Mouse (Mus musculus) bone marrow, adult 2 months (tissue): ENCODE data around the gene Macrod2.

Experiments
- CTCF ChIP-seq: fragments of 200-500 bp; IDR thresholded peaks from 2 replicates; pipeline ENCODE4 v1.5.1; 2011; ENCODE audit warnings: low read length, control low read depth; ENCODE audit not compliant: control insufficient read depth, insufficient read depth
- POLR2A ChIP-seq: fragments of 200-500 bp; IDR thresholded peaks from 2 replicates; pipeline ENCODE4 v1.6.1; 2011; ENCODE audit warnings: low read depth, mild to moderate bottlenecking, control low read depth, low read length, borderline replicate concordance; ENCODE audit not compliant: control insufficient read depth

DNA sequence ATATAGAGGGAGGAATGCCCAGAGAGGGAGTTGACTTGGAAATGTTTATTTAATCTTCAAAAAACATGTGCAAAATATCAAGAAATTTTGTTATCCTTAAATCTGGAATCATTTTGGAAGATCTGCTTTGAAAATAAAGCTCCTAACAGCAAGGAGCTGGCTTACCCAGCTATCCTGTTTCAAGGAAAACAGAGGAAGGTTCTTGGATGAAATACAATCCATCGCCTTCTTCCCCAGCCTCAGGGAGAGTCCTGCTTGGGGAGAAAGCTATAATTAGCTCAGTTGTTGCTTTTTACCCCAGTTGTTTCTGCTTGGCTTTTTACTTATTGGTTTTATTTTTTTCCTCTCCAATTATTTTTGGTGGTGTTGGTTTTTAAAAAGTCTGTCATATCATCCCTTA, 539.4 kb downstream of the Macrod2 start:
- TF ChIP-seq POLR2A, result no peak
- no peak for TF ChIP-seq CTCF
